Mouse (Mus musculus) liver, embryonic 11.5 days (tissue): Measurements from ENCODE around the gene Sparcl1. TPM values are rescaled to one million over a fixed set of nuclear protein-coding genes. Genes with fewer than 3 reads are reported as not detected.

Source experiments
- ATAC-seq: fragments of 200-750 bp; cut with Nextera tagmentation; replicated peaks from 2 replicates; pipeline ENCODE4 v1.8.0; 2017; ENCODE audit warnings: moderate number of reproducible peaks, mild to moderate bottlenecking, moderate TSS enrichment, moderate library complexity; ENCODE audit not compliant: low FRiP score
- DNase-seq: peaks from one replicate; pipeline ENCODE4 v3.0.0-alpha.2; 2017; ENCODE audit warnings: low spot score
- H3K27ac ChIP-seq: fragments of 300-500 bp; sonication (generic); 2 replicates; pipeline ENCODE4 v1.5.1; 2014; ENCODE audit warnings: mild to moderate bottlenecking, low read depth, low read length, control low read depth
- H3K27me3 ChIP-seq: fragments of 300-500 bp; sonication (generic); replicated peaks from 2 replicates; pipeline ENCODE4 v1.6.1; 2014; ENCODE audit warnings: low read length, mixed read lengths; ENCODE audit not compliant: control insufficient read depth, insufficient read depth
- H3K36me3 ChIP-seq: fragments of 300-500 bp; sonication (generic); 2 replicates; pipeline ENCODE4 v1.6.1; 2014; ENCODE audit warnings: mild to moderate bottlenecking, low read length, moderate library complexity, mixed read lengths; ENCODE audit not compliant: control insufficient read depth, insufficient read depth
- H3K4me1 ChIP-seq: fragments of 300-500 bp; sonication (generic); replicated peaks from 2 replicates; pipeline ENCODE4 v1.6.1; 2014; ENCODE audit warnings: low read length, mixed read lengths; ENCODE audit not compliant: control insufficient read depth, insufficient read depth
- H3K4me2 ChIP-seq: fragments of 300-500 bp; sonication (generic); 2 replicates; pipeline ENCODE4 v1.6.1; 2014; ENCODE audit warnings: mild to moderate bottlenecking, control low read depth, moderate library complexity
- H3K4me3 ChIP-seq: fragments of 300-500 bp; sonication (generic); 2 replicates; pipeline ENCODE4 v1.5.1; 2014; ENCODE audit warnings: low read depth, low read length, control low read depth
- H3K9ac ChIP-seq: fragments of 300-500 bp; sonication (generic); 2 replicates; pipeline ENCODE4 v1.6.1; 2014; ENCODE audit warnings: low read depth, low read length, control low read depth
- H3K9me3 ChIP-seq: fragments of 300-500 bp; sonication (generic); 2 replicates; pipeline ENCODE4 v1.6.1; 2016; ENCODE audit warnings: low read length, inconsistent platforms, mixed read lengths; ENCODE audit not compliant: control insufficient read depth
- WGBS: fragments of 180-500 bp; shearing (Covaris S2); extraction: QIAGEN DNeasy Blood & Tissue Kit; methylation state at CpG from one replicate; pipeline ENCODE4 v1.1.7; 2014; 5-methylcytosine and 5-hydroxymethylcytosine counted together
- polyA plus RNA-seq: library from polyadenylated mRNA; unstranded; fragments of >200 nt; fragmentation: Nextera tagmentation; extraction: Ambion mirVana; gene quantifications from 2 replicates; pipeline ENCODE4 v1.2.1, GENCODE M21; 2014

Sparcl1 gene
- polyA plus RNA-seq, 1 experiment from 2014 or later: 5.6 TPM

- Histone ChIP-seq H3K4me3 (peak overlapping the region; percentile 86), H3K27me3 (no peaks in the 10 kb centered on the region), H3K4me2 (peak overlapping the region; percentile 73), H3K9ac (peak overlapping the region; percentile 94), H3K27ac (peak overlapping the region; percentile 91; the same call in 1 of the 2 replicates), H3K4me1 (peaks cover 19% of the 10 kb centered on the region), H3K9me3 (no peaks in the 10 kb centered on the region), H3K36me3 (peaks cover 15% of the 10 kb centered on the region)
- no peak for ATAC-seq
- no peak for DNase-seq
- WGBS: 36% methylated on average over 4 of the region's 4 CpGs
Measured at GRCm38 (mm10) chr5:104048139-104048538, 65.4 kb downstream of the Sparcl1 start.

GRCm38 (mm10) chr5:104047200-104048105, 66.1 kb downstream of the Sparcl1 start:
- H3K4me3 ChIP-seq: peak overlapping the region; percentile 86
- peak overlapping the region; percentile 94 for H3K9ac ChIP-seq
- no peaks in the 10 kb centered on the region for H3K27me3 ChIP-seq
- H3K36me3 ChIP-seq: peaks cover 15% of the 10 kb centered on the region
- H3K27ac ChIP-seq: peak overlapping the region; percentile 91
- H3K9me3 ChIP-seq: no peaks in the 10 kb centered on the region
- peaks cover 20% of the 10 kb centered on the region for H3K4me1 ChIP-seq
- DNase-seq (no peak), ATAC-seq (peak; percentile 8)
- H3K4me2 ChIP-seq: peak overlapping the region; percentile 73
- WGBS: 4% methylated on average over 19 of the region's 19 CpGs

GRCm38 (mm10) chr5:104046256-104047199, 67.0 kb downstream of the Sparcl1 start, which contains the start of gene Nudt9:
Gene Nudt9, plus strand, starts transcription at chr5:104046306.
- Histone ChIP-seq H3K9me3 (no peaks in the 10 kb centered on the region), H3K27me3 (no peaks in the 10 kb centered on the region), H3K36me3 (peaks cover 12% of the 10 kb centered on the region), H3K27ac (peak within 1 kb of the TSS; percentile 91), H3K9ac (peak within 1 kb of the TSS; percentile 94), H3K4me3 (peak within 1 kb of the TSS; percentile 86), H3K4me2 (peak within 1 kb of the TSS; percentile 73), H3K4me1 (peaks cover 20% of the 10 kb centered on the region)
- DNase-seq: peak; percentile 95
- 5% methylated on average over 90 of the region's 90 CpGs for WGBS
- peak; percentile 94 for ATAC-seq

GRCm38 (mm10) chr5:104043704-104044103, 69.8 kb downstream of the Sparcl1 start:
- Histone ChIP-seq H3K4me2 (peak overlapping the region; percentile 30), H3K9ac (no peak overlapping the region), H3K36me3 (no peaks in the 10 kb centered on the region), H3K27me3 (no peaks in the 10 kb centered on the region), H3K4me1 (peaks cover 20% of the 10 kb centered on the region), H3K9me3 (no peaks in the 10 kb centered on the region), H3K27ac (peak overlapping the region; percentile 6; the same call in 1 of the 2 replicates), H3K4me3 (no peak overlapping the region)
- peak; percentile 46 for ATAC-seq
- 23% methylated on average over 2 of the region's 2 CpGs for WGBS
- no peak for DNase-seq

GRCm38 (mm10) chr5:104042906-104043305, 70.6 kb downstream of the Sparcl1 start:
- no peaks in the 10 kb centered on the region for H3K36me3 ChIP-seq
- ATAC-seq (no peak), DNase-seq (no peak)
- H3K27ac ChIP-seq: no peak overlapping the region
- WGBS: 98% methylated on average over 2 of the region's 2 CpGs
- peaks cover 18% of the 10 kb centered on the region for H3K4me1 ChIP-seq
- no peak overlapping the region for H3K4me2 ChIP-seq
- H3K9ac ChIP-seq: no peak overlapping the region
- no peaks in the 10 kb centered on the region for H3K9me3 ChIP-seq
- no peaks in the 10 kb centered on the region for H3K27me3 ChIP-seq
- no peak overlapping the region for H3K4me3 ChIP-seq

- H3K27ac ChIP-seq: no peak overlapping the region
- H3K9ac ChIP-seq: no peak overlapping the region
- peaks cover 11% of the 10 kb centered on the region for H3K4me1 ChIP-seq
- ATAC-seq (no peak), DNase-seq (no peak)
- H3K9me3 ChIP-seq: no peaks in the 10 kb centered on the region
- H3K4me3 ChIP-seq: no peak overlapping the region
- 61% methylated on average over 6 of the region's 6 CpGs for WGBS
- no peaks in the 10 kb centered on the region for H3K36me3 ChIP-seq
- H3K4me2 ChIP-seq: no peak overlapping the region
- no peaks in the 10 kb centered on the region for H3K27me3 ChIP-seq
Measured at GRCm38 (mm10) chr5:104039154-104039932, 74.2 kb downstream of the Sparcl1 start.

- no peak overlapping the region for H3K27ac ChIP-seq
- no peak overlapping the region for H3K4me3 ChIP-seq
- H3K4me2 ChIP-seq: no peak overlapping the region
- 64% methylated on average over 1 of the region's 1 CpGs for WGBS
- no peak overlapping the region for H3K9ac ChIP-seq
- ATAC-seq (no peak), DNase-seq (peak; percentile 1)
- H3K36me3 ChIP-seq: no peaks in the 10 kb centered on the region
- no peaks in the 10 kb centered on the region for H3K9me3 ChIP-seq
- H3K4me1 ChIP-seq: 0 out of 2 replicates have a peak, but pooled peaks cover 4% of the 10 kb centered on the region
- no peaks in the 10 kb centered on the region for H3K27me3 ChIP-seq
Measured at GRCm38 (mm10) chr5:104036686-104037085, 76.8 kb downstream of the Sparcl1 start.

- no peaks in the 10 kb centered on the region for H3K36me3 ChIP-seq
- 50% methylated on average over 1 of the region's 1 CpGs for WGBS
- DNase-seq (no peak), ATAC-seq (no peak)
- H3K9me3 ChIP-seq: no peaks in the 10 kb centered on the region
- H3K9ac ChIP-seq: no peak overlapping the region
- H3K4me2 ChIP-seq: no peak overlapping the region
- H3K27ac ChIP-seq: no peak overlapping the region
- H3K4me3 ChIP-seq: no peak overlapping the region
- H3K4me1 ChIP-seq: 0 out of 2 replicates have a peak, but pooled peaks cover 4% of the 10 kb centered on the region
- H3K27me3 ChIP-seq: no peaks in the 10 kb centered on the region
Measured at GRCm38 (mm10) chr5:104035824-104036223, 77.7 kb downstream of the Sparcl1 start.
